In the genomic region with DNA sequence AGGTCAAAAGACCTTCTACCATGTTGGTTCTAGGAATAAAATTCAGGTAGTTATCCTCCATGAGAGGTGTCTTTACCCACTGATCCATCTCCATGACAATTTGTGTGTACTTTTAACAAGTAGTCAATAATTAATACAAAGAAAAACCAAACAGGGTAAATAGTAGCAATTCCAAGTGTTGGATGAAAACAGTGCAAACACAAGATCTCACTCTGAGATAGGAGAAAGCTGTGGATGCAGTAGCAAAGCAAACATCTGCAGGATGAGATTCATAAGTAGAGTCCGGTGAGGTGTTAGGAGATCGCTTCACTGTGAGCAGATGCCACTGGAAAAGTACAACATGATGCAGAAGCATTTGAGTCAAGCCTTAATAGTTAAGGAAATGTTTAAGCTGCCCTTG, we compare ENCODE assay signal across 23 mouse cellular contexts. TPM values are rescaled to one million over a fixed set of nuclear protein-coding genes. Genes with fewer than 3 reads are reported as not detected.
"Had no signal": no experiment of that assay in that cellular context is flagged by ENCODE, and none has a peak within 500 bp of the region (broad histone marks: within the 10 kb centered on the region; RNA-seq: fewer than 3 reads in every experiment).

No protein-coding gene starts in this region.

- H3K4me3 ChIP-seq: neural tube, embryonic 13.5 days; neural tube, embryonic 15.5 days; stomach, embryonic 15.5 days had no signal

- H3K36me3 ChIP-seq: neural tube, embryonic 13.5 days; neural tube, embryonic 15.5 days; stomach, embryonic 15.5 days had no signal

- H3K27ac ChIP-seq: neural tube, embryonic 13.5 days; neural tube, embryonic 15.5 days; stomach, embryonic 15.5 days; stomach, postnatal 0 days had no signal

- H3K9me3 ChIP-seq: neural tube, embryonic 13.5 days; neural tube, embryonic 15.5 days; stomach, embryonic 15.5 days had no signal

- DNase-seq: retina, postnatal 1 day; right cerebral cortex, adult 18-20 months; right cerebral cortex, postnatal 14 days; right cerebral cortex, postnatal 25 days; right cerebral cortex, postnatal 4 days; spleen, adult 18-20 months; thymus, adult 18-20 months; thymus, adult 2 months; thymus, postnatal 14 days; thymus, postnatal 25 days; thymus, postnatal 36 days; thymus, postnatal 4 days had no signal

- H3K4me2 ChIP-seq: neural tube, embryonic 13.5 days; neural tube, embryonic 15.5 days; stomach, embryonic 15.5 days had no signal

- H3K4me1 ChIP-seq: neural tube, embryonic 13.5 days; neural tube, embryonic 15.5 days; stomach, embryonic 15.5 days had no signal

- H3K27me3 ChIP-seq: neural tube, embryonic 13.5 days; neural tube, embryonic 15.5 days; stomach, embryonic 15.5 days had no signal

- H3K9ac ChIP-seq: neural tube, embryonic 13.5 days; neural tube, embryonic 15.5 days; stomach, embryonic 15.5 days had no signal

RNA-seq across cellular contexts. Expression of a gene that starts 4.0 kb away (rescaled TPM):
- total RNA-seq: neutrophil, adult 5-6 weeks had no signal
- polyA plus RNA-seq: neural tube, embryonic 13.5 days; neural tube, embryonic 14.5 days; neural tube, embryonic 15.5 days; spleen, adult 2 months; stomach, embryonic 14.5 days; stomach, embryonic 15.5 days; testis, adult 2 months; urinary bladder, adult 2 months had no signal

RNA-seq across cellular contexts. Expression of a gene that starts 10.1 kb away (rescaled TPM):
- total RNA-seq: neutrophil, adult 5-6 weeks had no signal
- polyA plus RNA-seq: small intestine, adult 2 months; spleen, adult 2 months had no signal
